Mouse (Mus musculus) kidney, postnatal 14 days (tissue): ENCODE measurements around the gene Ptprm.

Source experiments
- DNase-seq: peaks from one replicate; pipeline ENCODE4 v3.0.0; 2022; ENCODE audit warnings: mixed read lengths

Gene Ptprm

DNA sequence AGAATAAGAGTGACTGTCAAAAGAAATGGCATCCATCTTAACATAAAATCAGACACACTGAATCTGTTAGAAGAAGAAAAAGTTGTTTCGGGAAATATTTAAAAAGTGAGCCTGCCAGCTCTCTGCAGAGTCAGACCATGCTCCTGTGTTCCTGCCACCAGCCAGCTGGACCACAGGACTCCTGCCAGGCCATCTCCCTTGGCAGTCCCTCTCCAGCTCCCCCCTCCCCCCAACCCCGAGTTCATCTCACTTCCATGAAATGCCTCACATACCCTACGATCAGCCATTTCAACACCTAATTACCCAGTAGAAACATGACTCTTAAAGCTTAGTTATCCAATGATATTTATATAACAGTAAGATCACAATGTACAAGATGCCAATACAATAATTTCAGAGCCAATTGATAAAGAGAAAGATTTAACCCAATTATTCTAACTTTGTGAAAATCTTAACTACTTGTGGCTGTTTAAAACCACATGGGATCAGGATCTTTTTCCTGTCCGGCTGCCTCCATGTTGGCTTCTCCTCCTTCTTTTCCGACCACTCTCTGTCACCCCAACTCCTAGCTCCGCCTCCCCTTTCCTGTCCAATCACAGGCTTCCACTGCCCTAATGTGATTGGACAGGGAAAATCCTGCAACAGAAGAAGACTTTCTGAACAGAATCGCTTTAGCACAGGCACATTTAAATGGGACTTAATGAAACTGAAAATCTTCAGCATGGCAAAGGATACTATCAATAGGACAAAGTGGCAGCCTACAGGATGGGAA, 716.1 kb downstream of the Ptprm start:
- DNase-seq: no peak

- DNase-seq: no peak
Observed at GRCm38 (mm10) chr17:66619996-66620656, 734.1 kb downstream of the Ptprm start.

DNA sequence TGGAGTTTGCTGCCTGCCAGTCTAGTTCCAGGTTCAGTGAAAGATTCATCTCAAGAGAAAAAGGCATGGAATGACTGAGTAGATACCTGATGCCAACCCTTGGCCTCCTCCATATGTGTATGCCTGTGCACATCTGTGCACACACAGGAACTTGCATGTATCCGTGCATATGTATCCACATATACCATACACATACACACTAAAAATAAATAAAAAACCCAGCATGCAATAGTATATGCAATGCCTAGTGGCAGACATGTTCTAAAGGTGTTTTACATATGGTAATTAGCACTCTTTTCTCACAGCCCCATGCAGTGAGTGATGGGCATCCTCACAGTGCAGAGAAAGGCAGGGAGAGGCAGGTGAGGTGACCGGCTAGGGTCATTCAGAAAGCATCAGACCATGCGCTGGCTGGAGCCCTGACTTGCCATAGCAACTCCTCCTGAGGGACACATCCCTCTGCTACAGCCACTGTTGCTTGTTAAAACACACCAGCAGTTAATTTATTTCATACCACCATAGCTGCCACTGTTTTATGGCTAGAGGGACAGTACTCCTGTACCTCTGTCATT, 734.9 kb downstream of the Ptprm start:
- no peak for DNase-seq
